Mouse (Mus musculus) myocyte (in vitro differentiated cells): ENCODE measurements around the gene Cpne4.

Experiments
- E2F4 ChIP-seq: IDR thresholded peaks from one replicate; pipeline ENCODE4 v1.6.1; 2011; ENCODE audit warnings: mild to moderate bottlenecking, control low read depth, moderate library complexity; ENCODE audit not compliant: insufficient read depth
- POLR2A ChIP-seq: IDR thresholded peaks from one replicate; pipeline ENCODE4 v1.6.1; 2011; ENCODE audit warnings: low read depth, mild to moderate bottlenecking, control low read depth, moderate library complexity; ENCODE audit not compliant: insufficient read length
- USF1 ChIP-seq: IDR thresholded peaks from one replicate; pipeline ENCODE4 v1.6.1; 2011; ENCODE audit warnings: low read depth, mild to moderate bottlenecking, control low read depth, moderate library complexity

DNA sequence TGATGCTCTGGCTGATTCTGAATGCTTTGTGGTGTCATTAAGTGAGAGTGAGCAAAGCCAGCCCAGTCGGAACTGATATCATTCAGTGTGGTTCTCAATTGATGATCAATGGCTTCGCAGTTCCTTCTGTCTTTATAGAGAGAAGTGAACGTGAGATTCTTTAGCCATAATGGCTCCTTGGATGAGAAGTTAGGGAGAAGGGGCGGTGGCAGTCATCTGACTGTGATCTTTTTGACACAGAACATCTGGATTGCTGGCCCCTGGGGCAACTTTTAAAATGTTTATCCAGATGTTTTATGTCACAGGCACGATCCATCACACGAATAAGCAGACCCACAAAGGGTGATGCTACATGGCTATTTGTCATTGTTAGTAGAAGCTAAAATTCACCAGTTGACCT is 35.6 kb downstream of the Cpne4 start:
- TF ChIP-seq USF1 (no peak), POLR2A (no peak), E2F4 (no peak)
